Mouse (Mus musculus): ENCODE measurements at regions not wholly inside any gene's neighbourhood (a gene's known extent, or its start where the extent isn't known, plus 50 kb on each side); places are given as distances from the start of the nearest gene placed in this dataset.
"Not testable (repeated sequence)": the region's sequence is repeated elsewhere in the genome, so short reads cannot be mapped to it uniquely, and the experiment has no call there.

DNA sequence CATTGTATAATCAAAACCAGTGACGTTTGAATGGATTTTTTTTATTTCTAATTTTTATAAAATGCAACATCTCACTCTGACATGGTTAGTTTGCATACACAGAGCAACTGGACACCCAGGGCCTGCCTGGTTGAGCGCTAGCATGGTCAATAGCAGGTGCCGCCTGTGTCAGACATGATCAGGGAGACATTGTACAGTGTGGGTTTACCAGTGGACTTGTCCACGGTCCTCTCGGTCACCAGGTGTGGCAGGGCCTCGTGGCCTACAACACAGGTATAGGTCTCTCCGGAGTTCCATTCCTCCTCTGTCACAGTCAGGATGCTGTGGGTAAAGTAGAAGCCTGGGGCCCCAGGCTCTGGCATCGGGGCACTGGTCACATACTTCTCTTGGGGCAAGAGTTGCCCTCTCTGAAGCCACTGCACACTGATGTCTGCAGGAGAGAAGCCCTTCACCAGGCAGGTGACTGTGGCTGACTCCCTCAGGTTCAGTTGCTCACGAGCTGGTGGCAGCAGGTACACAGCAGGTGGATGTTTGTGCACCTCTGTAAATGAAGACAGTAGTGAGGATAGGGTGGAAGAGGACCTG, 68.5 kb upstream of the Adam6b start:
- intact Hi-C loops (cut with DNase I): no loop called here

DNA sequence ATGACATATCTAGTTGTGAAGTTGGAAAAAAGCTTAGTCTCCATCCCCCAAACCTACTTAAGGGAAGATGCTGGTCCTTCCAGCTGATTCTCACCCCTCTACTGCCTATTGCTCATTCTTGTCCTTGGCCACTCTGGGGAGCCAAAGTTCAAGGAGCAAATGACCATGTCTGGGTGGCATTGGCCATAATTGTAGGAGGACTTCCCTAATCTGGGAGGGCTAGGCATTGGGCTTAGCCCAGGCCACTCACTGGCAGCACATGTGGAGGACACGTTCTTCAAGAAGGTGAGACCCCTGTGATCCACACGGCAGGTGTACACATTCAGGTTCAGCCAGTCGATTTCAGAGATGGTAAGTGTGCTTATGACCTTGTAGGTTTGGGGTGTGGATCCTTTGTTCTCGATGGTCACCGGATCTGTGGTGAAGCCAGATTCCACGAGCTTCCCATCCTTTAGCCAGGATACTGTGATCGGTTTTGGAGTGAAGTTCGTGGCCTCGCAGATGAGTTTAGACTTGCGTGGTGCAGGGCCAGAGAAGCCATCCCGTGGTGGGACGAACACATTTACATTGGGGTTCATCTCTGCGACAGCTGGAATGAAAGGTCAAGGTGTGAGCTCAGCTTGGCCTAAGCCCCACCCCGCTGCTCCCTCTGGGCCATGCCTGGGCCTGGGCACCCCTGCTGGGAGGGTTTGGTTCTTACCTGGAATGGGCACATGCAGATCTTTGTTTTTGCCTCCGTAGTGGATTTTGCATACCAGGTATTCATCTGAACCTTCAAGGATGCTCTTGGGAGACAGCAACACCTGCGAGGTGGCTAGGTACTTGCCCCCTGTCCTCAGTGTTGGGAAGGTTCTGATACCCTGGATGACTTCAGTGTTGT, 67.4 kb upstream of the Adam6b start:
- DNase-seq (ENCODE audit: low spot score in 2 of 2): no peak
- intact Hi-C loops (cut with DNase I): no loop called here

More for the DNA sequence above, 68.5 kb upstream of the Adam6b start:
- no peak for DNase-seq (ENCODE audit: low spot score in 2 of 2)

DNA sequence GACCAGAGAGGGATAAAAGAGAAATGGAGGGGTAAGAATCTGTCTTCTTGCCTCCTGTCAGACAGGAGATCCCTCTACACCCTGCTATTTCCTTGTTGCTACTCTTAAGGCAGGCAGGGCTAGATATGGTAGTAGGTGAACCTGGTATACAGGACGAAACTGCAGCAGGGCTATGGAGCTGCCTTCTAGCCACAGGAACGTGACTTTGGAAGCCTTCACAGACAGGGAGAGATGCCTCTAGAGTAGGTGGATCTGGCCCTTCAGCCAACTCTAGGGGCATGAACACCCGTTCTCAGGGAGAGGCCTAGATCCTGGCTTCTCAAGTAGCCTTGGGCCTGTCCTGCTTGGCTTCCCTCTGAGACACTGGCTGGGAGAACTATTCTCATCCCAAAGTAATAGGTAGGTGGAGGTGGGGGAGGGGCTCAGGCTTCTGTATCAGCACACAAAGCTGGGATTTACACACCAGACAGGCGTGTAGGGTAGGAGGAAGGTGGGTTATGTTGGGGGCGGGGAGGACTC, 66.5 kb upstream of the Adam6b start:
- DNase-seq (ENCODE audit: low spot score in 2 of 2): no peak
- intact Hi-C loops (cut with DNase I): no loop called here

DNA sequence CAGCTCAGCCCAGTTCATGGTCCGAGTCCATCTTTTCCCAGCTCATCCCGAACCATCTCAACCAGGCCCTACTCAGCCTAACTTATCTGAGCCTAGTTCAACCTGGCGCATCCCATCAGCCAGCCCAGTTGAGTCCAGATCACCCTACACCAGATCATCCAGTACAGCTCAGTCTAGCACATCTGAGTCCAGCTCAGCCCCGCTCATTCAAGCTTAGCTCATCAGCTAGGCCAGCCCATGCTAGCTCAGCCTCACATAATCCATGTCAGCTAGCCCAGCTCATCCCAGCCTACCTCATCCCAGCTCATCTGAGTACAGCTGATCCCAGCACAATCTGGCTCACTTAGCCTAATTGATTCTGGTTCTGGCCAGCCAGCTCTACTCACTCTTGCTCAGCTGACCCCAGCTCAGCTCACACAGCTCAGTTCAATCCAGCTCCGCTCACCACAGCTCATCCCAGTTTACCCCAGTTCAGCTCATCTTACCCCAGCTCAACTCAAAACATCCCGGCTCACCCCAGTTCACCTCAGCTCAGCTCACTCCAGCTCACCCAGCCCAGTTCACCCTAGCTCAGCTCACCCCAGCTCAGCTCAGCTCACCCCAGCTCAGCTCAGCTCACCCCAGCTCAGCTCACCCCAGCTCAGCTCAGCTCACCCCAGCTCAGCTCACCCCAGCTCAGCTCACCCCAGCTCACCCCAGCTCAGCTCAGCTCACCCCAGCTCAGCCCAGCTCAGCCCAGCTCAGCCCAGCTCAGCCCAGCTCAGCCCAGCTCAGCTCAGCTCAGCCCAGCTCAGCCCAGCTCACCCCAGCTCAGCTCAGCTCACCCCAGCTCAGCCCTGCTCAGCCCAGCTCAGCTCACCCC, 65.3 kb upstream of the Adam6b start:
- intact Hi-C loops (cut with DNase I): no loop called here
- DNase-seq (ENCODE audit: low spot score in 2 of 2): no peak

DNA sequence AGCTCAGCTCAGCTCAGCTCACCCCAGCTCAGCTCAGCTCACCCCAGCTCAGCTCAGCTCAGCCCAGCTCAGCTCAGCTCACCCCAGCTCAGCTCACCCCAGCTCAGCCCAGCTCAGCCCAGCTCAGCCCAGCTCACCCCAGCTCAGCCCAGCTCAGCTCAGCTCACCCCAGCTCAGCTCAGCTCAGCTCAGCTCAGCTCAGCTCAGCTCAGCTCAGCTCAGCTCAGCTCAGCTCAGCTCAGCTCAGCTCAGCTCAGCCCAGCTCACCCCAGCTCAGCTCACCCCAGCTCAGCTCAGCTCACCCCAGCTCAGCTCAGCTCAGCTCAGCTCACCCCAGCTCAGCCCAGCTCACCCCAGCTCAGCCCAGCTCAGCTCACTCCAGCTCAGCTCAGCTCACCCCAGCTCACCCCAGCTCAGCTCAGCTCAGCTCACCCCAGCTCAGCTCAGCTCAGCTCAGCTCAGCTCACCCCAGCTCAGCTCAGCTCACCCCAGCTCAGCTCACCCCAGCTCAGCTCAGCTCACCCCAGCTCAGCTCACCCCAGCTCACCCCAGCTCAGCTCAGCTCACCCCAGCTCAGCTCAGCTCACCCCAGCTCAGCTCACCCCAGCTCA, 64.6 kb upstream of the Adam6b start:
- DNase-seq (ENCODE audit: low spot score in 2 of 2); intact Hi-C loops (cut with DNase I): not testable (repeated sequence)

DNA sequence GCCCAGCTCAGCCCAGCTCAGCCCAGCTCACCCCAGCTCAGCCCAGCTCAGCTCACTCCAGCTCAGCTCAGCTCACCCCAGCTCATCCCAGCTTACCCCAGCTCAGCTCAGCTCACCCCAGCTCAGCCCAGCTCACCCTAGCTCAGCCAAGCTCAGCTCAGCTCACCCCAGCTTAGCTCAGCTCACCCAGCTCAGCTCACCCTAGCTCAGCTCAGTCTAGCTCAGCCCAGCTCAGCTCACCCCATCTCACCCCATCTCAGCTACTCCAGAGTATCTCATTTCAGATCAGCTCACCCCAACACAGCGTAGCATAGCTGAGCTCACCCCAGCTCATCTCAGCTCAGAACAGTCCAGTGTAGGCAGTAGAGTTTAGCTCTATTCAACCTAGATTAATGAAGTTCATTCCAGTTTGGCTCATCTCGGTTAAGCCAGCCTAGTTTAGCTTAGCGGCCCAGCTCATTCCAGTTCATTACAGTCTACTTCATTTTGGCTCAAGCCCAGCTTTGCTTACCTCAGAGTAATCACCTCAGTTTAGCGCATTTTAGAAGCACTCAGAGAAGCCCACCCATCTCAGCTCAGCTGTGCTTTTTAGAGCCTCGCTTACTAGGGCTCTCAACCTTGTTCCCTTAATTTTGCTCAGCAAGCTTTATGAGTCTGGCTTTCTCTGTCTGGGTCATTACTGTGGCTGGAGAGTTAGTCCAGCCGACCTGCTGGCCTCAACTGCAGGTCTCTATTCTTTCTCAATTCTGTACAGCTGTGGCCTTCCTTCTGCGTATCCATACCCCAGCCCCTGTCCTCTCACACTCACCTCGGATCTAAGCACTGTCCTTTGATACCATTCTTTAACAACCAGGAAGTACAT, 63.9 kb upstream of the Adam6b start:
- intact Hi-C loops (cut with DNase I): no loop called here
- no peak for DNase-seq (ENCODE audit: low spot score in 2 of 2)

DNA sequence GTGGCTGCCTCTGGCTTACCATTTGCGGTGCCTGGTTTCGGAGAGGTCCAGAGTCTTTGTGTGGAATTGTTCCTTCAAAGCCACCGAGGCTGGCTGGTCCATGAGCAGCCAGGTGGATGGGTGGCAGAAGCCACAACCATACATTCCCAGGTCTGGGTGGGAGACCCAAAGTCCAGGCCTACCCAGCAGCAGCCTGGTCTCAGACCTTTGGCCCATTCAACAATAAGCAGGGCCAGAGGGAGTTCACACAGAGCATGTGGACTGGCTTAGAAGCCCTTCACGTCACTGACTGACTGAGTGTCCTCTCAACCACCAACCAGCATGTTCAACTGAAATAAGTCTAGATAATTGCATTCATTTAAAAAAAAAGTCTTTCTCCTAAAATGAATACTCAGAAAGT, 62.7 kb upstream of the Adam6b start:
- DNase-seq (ENCODE audit: low spot score in 2 of 2): no peak
- intact Hi-C loops (cut with DNase I): no loop called here

DNA sequence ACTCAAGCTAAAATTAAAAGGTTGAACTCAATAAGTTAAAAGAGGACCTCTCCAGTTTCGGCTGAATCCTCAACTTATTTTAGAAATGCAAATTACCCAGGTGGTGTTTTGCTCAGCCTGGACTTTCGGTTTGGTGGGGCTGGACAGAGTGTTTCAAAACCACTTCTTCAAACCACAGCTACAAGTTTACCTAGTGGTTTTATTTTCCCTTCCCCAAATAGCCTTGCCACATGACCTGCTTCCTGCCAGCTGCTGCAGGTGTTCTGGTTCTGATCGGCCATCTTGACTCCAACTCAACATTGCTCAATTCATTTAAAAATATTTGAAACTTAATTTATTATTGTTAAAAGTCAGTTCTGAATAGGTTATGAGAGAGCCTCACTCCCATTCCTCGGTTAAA, 62.0 kb upstream of the Adam6b start:
- DNase-seq (ENCODE audit: low spot score in 2 of 2): peak in 1 of 2 experiments; percentile 17

DNA sequence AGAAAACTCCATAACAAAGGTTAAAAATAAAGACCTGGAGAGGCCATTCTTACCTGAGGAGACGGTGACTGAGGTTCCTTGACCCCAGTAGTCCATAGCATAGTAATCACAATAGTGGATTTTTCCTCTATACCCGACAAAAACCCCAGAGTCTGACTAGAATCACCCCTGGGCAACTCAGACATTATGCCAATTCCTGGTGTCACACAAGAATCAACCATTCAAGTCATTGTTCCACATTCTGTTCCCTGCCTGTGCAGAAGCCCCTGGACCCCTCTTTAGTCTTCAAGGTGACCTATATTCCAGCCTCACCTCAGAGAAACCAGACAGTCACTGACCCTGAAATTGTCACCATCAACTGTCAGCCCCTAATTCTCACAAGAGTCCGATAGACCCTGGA, 60.9 kb upstream of the Adam6b start:
- DNase-seq (ENCODE audit: low spot score in 2 of 2): no peak
- intact Hi-C loops (cut with DNase I): no loop called here

More for the DNA sequence above, 62.0 kb upstream of the Adam6b start:
- intact Hi-C loops (cut with DNase I): no loop called here

DNA sequence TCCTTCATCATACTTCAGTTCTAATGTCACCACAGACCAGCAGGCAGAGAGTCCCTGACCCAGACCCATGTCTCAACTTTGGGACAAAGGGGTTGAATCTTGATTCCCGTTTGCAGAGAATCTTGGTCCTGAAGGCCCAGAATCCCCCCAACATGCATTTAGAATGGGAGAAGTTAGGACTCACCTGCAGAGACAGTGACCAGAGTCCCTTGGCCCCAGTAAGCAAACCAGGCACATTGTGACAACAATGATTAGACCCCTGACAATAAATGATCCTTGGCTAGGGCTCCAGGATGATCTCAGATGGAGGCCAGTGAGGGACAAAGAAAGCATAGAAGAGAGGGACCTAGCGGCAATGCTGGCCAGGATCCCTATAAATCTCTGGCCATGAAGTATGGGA, 60.4 kb upstream of the Adam6b start:
- intact Hi-C loops (cut with DNase I): no loop called here
- DNase-seq (ENCODE audit: low spot score in 2 of 2): no peak

DNA sequence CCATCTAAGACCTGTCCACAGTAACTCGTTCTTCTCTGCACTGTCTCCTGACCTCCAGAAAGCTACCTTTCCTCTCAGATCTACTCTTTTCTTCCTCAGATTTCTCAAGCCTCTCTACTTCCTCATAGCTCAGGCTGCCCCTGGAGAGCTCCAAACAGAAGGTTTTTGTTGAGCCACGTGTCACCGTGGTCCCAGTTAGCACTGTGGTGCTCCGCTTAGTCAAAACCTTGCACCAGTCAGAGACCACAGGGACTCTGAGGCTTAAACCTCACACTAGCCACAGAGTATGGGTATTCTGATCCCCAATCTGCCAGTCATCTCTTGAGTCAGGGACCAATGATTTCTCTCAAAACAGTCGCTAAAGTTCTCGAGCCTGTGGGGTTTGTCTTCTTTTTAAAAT, 59.0 kb upstream of the Adam6b start:
- no peak for DNase-seq (ENCODE audit: low spot score in 2 of 2)
- intact Hi-C loops (cut with DNase I): no loop called here

Small RNAs in the stretch of these regions (microRNA-seq; reads per million reads assigned to microRNA genes)
- 0 reads per million in 2 experiments for gene Gm22175
- 0 reads per million in 2 experiments for gene Gm24022
- 0 reads per million in 2 experiments for gene Gm25747
